Mouse (Mus musculus): ENCODE results near the gene Lep.

Gene Lep

DNA sequence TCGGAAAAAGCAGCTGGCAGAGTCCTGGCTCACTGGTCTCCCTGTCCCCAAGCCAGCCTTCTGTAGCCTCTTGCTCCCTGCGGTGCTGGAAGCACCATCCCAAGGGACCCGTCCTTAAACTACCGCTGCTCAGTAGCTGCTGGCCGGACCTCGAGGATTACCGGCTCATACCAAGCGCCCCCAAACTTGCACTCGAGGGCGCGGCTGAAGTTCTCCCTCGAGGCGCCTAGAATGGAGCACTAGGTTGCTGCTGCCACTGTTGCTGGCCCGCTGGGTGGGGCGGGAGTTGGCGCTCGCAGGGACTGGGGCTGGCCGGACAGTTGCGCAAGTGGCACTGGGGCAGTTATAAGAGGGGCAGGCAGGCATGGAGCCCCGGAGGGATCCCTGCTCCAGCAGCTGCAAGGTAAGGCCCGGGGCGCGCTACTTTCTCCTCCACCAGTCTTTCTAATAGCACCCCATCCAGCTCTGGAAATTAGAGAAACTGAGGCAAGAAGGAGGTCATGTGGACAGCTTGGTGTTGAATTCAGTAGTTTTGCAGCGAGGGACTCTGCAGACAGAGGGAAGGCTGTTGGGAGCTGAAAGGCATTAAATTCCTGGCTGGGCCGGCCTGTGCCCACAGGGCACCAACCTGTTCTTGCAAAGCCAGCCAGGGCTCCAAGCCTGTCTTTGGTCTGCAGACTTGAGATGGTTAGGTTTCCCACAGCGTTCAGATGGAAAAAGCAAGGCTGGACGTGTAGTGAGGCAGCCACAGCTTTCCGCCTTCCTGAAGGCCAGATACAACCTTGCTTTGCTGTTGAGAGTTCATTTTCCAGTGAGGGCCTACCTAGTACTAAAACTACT, at the start of gene Lep:
Lep (plus strand) TSS at position 375 of the 840 bp plus-strand sequence.
- DNase-seq (ENCODE audit: inconsistent ontology term), result no peak

DNA sequence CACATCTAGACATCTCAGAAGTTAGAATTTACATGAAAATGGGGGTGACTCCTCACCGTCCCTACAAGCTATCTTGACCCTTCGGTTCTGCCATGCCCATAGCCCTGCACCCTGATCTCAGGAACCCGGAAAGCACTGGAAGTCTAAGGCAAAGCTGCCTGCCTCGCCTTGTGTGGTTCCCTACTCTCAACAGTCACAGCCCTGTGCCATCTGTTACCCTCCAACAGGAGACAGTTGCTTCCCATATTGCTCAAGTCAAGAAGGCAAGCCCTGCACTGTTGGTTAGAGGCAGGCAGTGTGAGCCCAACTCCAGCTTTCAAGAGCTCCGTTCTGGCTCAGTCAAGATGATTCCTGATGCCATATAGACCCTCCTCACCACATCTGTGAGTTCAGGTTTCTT, 48.4 kb upstream of the Lep start:
- DNase-seq (ENCODE audit: inconsistent ontology term), result no peak

DNA sequence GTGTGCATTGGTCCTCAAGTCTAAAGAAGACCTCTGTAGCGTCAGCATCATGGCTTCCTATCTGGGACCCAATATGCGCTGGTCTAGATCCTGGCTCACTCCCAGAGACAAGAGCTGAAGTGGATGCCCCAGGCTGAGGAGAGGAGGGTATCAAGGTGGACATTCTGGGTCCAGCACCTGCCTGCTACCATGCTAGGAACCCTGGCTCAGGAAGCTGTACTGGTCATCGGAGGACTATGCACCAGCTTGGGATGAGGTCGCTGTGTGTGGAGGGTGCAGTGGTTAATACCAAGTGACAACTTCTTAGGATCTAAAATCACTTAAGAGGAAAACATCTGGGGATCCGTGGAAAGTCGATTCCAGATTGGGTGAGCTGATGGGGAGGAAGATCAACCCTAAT, 46.8 kb upstream of the Lep start:
- DNase-seq (ENCODE audit: inconsistent ontology term), result no peak

DNA sequence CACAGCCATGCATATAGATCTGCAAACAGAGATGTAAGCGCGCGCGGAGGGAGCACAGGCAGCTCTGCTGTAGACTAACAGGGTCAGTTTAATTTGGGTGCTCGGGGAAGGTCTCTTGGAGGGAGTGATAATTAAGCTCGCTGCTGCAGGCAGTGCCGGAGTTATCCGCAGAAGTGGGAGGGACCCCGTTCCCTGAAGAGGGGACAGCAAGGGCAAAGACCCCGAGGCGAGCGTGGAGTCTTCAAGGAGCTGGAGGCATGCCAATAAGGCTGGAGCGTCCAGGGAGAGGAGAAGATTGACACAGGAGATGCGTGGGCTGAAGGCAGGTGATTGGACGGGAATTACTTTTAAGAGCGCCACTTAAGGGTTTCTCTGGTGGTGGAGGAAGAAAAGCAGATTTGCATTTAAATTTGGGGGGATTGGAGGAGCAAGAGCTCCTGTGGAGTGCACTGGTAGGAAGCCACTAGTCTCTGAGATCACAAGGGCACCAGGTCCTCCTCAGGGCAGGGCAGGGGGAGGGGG, 43.1 kb upstream of the Lep start:
- DNase-seq (ENCODE audit: inconsistent ontology term), result no peak

GRCm38 (mm10) chr6:29019756-29020720, 40.0 kb upstream of the Lep start:
- DNase-seq (ENCODE audit: inconsistent ontology term), result no peak

DNA sequence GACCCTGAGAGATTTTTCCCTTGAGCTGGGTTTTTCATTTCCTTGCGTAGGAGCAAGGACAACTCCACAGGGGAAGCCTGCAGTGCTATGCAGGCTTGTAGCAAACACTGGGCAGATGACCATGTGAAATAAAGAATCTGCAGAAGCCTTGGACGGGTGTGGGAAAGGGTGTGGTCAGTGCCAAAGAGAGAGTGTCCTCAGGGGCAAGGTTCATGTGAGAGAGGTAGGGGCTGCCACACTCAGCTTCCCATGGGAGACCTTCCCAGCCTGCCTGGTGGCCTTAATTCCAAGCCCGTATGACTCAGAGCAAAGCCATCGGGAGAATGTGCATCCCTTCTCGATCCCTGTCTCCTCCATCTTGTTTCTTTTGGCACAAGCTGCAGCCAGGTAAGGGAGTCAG, 39.1 kb upstream of the Lep start:
- no peak for DNase-seq (ENCODE audit: inconsistent ontology term)

GRCm38 (mm10) chr6:29021501-29021900, 38.5 kb upstream of the Lep start:
- no peak for DNase-seq (ENCODE audit: inconsistent ontology term)

- no peak for DNase-seq (ENCODE audit: inconsistent ontology term)
These were observed 37.9 kb upstream of the Lep start for GRCm38 (mm10) chr6:29022115-29022514.

- peak; percentile 82 for DNase-seq (ENCODE audit: inconsistent ontology term)
These were observed 36.6 kb upstream of the Lep start for GRCm38 (mm10) chr6:29023206-29023967.

DNA sequence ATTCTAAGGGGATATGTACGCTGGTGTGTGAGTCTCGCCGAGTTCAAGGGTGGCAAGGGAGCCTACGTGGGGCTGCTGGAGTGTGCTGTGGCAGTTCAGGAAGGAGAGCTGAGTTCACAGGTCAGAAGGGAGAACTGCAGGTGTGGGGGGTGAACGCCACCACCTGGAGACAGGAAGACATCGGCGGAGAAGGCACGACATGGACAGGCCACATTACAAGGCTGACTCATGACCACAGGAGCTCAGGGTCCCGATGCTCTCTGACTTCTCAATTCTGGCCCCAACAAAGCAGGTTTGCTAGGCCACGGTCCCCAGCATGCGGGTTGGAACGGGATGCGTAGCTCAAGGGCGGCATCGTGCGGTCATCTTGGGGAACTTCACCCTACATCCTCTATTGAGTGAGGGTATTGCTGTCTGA, 36.0 kb upstream of the Lep start:
- peak; percentile 78 for DNase-seq (ENCODE audit: inconsistent ontology term)

- DNase-seq (ENCODE audit: inconsistent ontology term), result no peak
These were observed 34.1 kb upstream of the Lep start for GRCm38 (mm10) chr6:29025796-29026482.

DNA sequence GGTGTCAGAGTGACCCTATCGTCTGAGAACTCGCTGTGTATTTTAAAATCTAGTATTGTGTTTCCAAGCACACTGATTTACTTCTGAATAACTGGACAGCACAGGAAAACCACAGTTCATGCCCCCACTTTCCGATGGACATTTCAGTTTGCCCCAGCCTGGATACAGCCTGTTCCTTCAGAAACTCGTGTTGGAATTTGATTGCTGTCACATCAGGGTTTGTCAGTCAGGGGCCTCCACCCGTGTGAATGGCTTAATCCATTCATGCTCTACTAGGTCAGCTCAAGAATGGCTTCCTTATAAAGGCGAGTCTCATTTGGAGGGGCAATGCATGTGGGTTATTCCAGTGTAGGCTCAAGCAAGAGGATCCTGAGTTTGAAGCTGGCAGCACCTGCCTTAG, 33.3 kb upstream of the Lep start:
- peak; percentile 86 for DNase-seq (ENCODE audit: inconsistent ontology term)

DNA sequence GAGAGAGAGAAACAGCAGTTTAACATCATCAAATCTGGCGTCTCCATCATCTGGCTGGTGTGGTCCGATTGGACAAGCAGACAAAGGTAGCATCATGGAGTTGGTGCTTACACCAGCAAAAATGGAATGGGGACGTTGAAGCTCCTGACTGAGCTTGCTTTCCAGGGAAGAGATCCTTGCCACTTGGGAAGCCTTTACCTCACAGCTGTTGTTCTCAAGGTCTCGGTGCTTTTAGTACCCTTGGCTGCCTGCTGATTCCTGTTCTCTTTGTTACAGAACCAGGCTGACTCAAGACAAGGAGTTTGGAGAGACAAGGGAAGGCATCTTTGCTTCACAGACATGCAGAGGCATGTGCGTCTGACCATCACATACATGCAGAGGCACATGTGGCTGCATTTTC, 31.9 kb upstream of the Lep start:
- DNase-seq (ENCODE audit: inconsistent ontology term), result no peak

DNA sequence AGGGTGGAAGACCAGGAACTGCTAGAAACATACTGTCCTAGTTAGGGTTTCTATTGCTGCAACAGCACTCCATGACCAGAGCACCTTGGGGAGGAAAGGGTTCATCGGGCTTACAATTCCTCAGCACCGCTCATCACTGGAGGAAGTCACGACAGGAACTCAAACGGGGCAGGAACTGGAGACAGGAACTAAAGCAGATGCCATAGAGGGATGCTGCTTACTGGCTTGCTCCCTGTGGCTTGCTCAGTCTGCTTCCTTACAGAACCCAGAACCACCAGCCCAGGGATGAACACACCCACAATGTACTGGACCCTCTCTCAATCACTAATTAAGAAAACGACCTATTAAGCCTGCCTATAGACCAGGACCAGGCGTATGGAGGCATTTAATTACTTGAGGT, 30.5 kb upstream of the Lep start:
- no peak for DNase-seq (ENCODE audit: inconsistent ontology term)

GRCm38 (mm10) chr6:29031216-29031615, 28.8 kb upstream of the Lep start:
- peak; percentile 83 for DNase-seq (ENCODE audit: inconsistent ontology term)

GRCm38 (mm10) chr6:29031704-29032310, 28.2 kb upstream of the Lep start:
- DNase-seq (ENCODE audit: inconsistent ontology term), result peak; percentile 84

DNA sequence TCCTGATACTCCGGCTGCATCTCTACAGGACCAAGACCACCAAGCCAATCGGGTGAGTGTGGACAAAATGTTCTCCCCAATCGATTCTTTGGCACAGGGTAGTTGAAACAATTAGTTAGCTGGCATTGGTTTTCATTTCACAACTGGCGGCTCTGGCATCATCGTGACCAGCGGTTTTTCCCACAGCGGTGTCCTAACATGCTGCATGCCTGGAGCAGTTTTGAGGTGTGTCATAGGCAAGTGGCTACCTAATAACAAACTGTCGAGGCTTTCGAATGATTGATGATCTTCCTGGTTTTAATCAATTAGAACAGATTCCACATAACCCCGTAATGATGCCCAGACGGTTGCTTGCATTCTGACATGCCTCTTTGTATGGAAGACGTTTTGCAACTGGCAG, 27.6 kb upstream of the Lep start:
- DNase-seq (ENCODE audit: inconsistent ontology term), result peak; percentile 78

DNA sequence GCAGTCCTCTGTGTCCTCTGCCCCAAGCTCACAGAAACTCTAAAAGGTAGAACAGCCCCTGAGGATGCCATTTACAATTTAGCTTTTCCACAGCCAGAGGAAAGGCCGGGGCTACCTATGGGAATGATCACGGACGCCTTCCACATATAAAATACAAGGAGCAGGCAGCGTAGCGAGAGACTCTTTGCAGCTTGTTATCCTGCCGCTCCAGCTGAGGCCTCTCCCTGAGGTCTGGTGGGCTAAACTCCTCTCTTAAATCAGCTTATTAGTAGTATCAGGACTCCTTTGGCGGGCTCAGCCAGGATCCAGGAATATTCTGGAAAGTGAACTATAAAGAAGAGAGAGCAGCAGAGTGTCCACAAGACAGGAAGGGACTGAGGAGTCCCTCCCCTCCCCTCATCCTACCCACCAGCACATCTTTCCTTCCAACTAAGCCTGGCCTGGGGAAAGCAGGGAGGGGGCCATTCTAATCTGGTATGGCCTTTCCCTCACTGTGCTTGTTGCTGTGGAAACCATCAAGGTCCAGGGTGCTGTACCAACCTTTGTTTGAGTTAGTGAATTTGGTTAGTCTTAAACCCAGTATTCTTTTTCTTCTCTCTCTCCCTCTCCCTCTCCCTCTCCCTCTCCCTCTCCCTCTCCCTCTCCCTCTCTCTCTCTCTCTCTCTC, 25.9 kb upstream of the Lep start:
- no peak for DNase-seq (ENCODE audit: inconsistent ontology term)

DNA sequence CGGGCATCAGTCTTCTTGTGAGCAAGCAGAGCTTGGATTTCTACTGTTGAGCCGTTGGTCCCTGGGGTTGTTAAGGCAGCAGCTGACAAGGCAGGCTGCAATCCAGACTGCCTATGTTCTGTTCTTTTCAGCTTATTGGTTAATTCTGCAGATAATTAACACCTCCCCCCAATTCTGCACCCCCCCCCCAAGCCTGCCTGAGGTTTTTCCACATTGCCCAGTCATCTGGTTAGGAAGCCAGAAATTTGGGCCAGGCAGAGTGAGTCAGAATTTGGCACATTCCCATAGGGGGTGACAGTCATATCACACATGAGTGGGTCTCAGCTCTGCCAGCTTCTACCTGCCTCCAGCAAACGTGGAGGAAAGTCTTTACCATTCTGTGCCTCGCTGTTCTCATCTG, 23.3 kb upstream of the Lep start:
- DNase-seq (ENCODE audit: inconsistent ontology term), result peak; percentile 98

- DNase-seq (ENCODE audit: inconsistent ontology term), result no peak
These were observed 19.8 kb upstream of the Lep start for GRCm38 (mm10) chr6:29040266-29040665.

Measured in Muller cell, postnatal 12 days (primary cell).